Mouse (Mus musculus) gastrocnemius, postnatal 14 days (tissue): ENCODE measurements around the gene Mettl21c. TPM values are rescaled to one million over a fixed set of nuclear protein-coding genes. Genes with fewer than 3 reads are reported as not detected.
"Not testable (repeated sequence)": the region's sequence is repeated elsewhere in the genome, so short reads cannot be mapped to it uniquely, and the experiment has no call there.

Experiments
- DNase-seq: peaks from one replicate; pipeline ENCODE4 v3.0.0; 2021; ENCODE audit warnings: mixed read lengths
- intact Hi-C: fragments of 180-260 bp; cut with DNase I; formaldehyde crosslinking; loops from one replicate; pipeline ENCODE4 v1.15.1; 2025; ENCODE audit warnings: low total_unique reads
- long read RNA-seq, 2 experiments: library from polyadenylated mRNA; stranded (forward); transcript quantifications; one replicate each; pipeline ENCODE4 v2.0.0; 2021
- total RNA-seq, 2 experiments: library from RNA; stranded (reverse); gene quantifications; 2 replicates each; pipeline ENCODE4 v1.2.3; 2021

Gene Mettl21c
- 10 to 100 TPM; 53.9 to 62.2 TPM for total RNA-seq
- long read RNA-seq, experiment 1, transcript Mettl21c-202 (3 exons, 3,482 nt) = minor isoform, 5 of 43 reads
- long read RNA-seq, experiment 1, transcript Mettl21c-201 (5 exons, 1,086 nt) = major isoform, 12 of 43 reads
- long read RNA-seq, experiment 1, partial matches to known transcripts = 18 of 43 reads
- long read RNA-seq, experiment 1, other reads (novel, unspliced or antisense) = 8 of 43 reads
- long read RNA-seq, experiment 2, transcript Mettl21c-201 (5 exons, 1,086 nt) = major isoform, 16 of 47 reads
- long read RNA-seq, experiment 2, partial matches to known transcripts = 15 of 47 reads
- long read RNA-seq, experiment 2, other reads (novel, unspliced or antisense) = 13 of 47 reads

- DNase-seq = no peak
- intact Hi-C loops = no loop called here
These were observed at the start of gene Mettl21c for GRCm38 (mm10) chr1:44019934-44020333. TSS of gene Mettl21c (minus strand) at chr1:44020034.

- intact Hi-C loops = loop anchor here (5.0 to 10.0 kb wide), 2 partner anchors 162 to 310 kb away; no protein-coding TSS in a partner anchor
- DNase-seq = peak; percentile 23
These were observed 44.8 kb upstream of the Mettl21c start for GRCm38 (mm10) chr1:44064625-44065024.

- DNase-seq = no peak
- intact Hi-C loops = loop anchor here (5.0 to 10.0 kb wide), 2 partner anchors 161 to 309 kb away; no protein-coding TSS in a partner anchor
These were observed 43.6 kb upstream of the Mettl21c start for GRCm38 (mm10) chr1:44063439-44063838.

GRCm38 (mm10) chr1:44061836-44062235, 42.0 kb upstream of the Mettl21c start, which contains the start of gene Gm8251:
TSS of gene Gm8251 (minus strand) at chr1:44061936.
- intact Hi-C loops = loop anchor here (5.0 to 10.0 kb wide), 2 partner anchors 160 to 307 kb away; no protein-coding TSS in a partner anchor
- no peak for DNase-seq

- intact Hi-C loops = no loop called here
- DNase-seq = no peak
These were observed 38.0 kb upstream of the Mettl21c start for GRCm38 (mm10) chr1:44057805-44058204.

- no peak for DNase-seq
- intact Hi-C loops = loop anchor here (5.0 kb wide), 1 partner anchor 149 kb away; no protein-coding TSS in a partner anchor
These were observed 26.7 kb upstream of the Mettl21c start for GRCm38 (mm10) chr1:44046556-44046955.

GRCm38 (mm10) chr1:44045689-44046088, 25.9 kb upstream of the Mettl21c start:
- intact Hi-C loops = loop anchor here (5.0 kb wide), 1 partner anchor 148 kb away; no protein-coding TSS in a partner anchor
- DNase-seq = not testable (repeated sequence)

- DNase-seq = no peak
- intact Hi-C loops = no loop called here
These were observed 22.7 kb upstream of the Mettl21c start for GRCm38 (mm10) chr1:44042555-44042915.

GRCm38 (mm10) chr1:44041797-44042554, 22.1 kb upstream of the Mettl21c start:
- intact Hi-C loops = no loop called here
- DNase-seq = peak; percentile 50

- no peak for DNase-seq
- intact Hi-C loops = no loop called here
These were observed 13.1 kb upstream of the Mettl21c start for GRCm38 (mm10) chr1:44032948-44033347.

- no peak for DNase-seq
- intact Hi-C loops = no loop called here
These were observed 12.4 kb upstream of the Mettl21c start for GRCm38 (mm10) chr1:44032213-44032612.

- peak; percentile 23 for DNase-seq
- intact Hi-C loops = no loop called here
These were observed 7.8 kb upstream of the Mettl21c start for GRCm38 (mm10) chr1:44027651-44028050.

GRCm38 (mm10) chr1:44022656-44023055, 2.8 kb upstream of the Mettl21c start:
- intact Hi-C loops = no loop called here
- DNase-seq = peak; percentile 20

- intact Hi-C loops = no loop called here
- no peak for DNase-seq
These were observed 4.3 kb downstream of the Mettl21c start for GRCm38 (mm10) chr1:44015556-44015955.

- no peak for DNase-seq
- intact Hi-C loops = no loop called here
These were observed 15.3 kb downstream of the Mettl21c start for GRCm38 (mm10) chr1:44004513-44004912.

GRCm38 (mm10) chr1:43996914-43997589, 22.8 kb downstream of the Mettl21c start:
- intact Hi-C loops = no loop called here
- DNase-seq = no peak

GRCm38 (mm10) chr1:43971089-43971488, 48.7 kb downstream of the Mettl21c start:
- DNase-seq = no peak
- intact Hi-C loops = no loop called here

GRCm38 (mm10) chr1:43969361-43969760, 50.5 kb downstream of the Mettl21c start:
- intact Hi-C loops = no loop called here
- DNase-seq = no peak

- intact Hi-C loops = no loop called here
These were observed 53.1 kb downstream of the Mettl21c start for GRCm38 (mm10) chr1:43966756-43967155.

GRCm38 (mm10) chr1:43964381-43964780, 55.5 kb downstream of the Mettl21c start:
- no peak for DNase-seq
- intact Hi-C loops = no loop called here

More at GRCm38 (mm10) chr1:43966756-43967155, 53.1 kb downstream of the Mettl21c start:
- DNase-seq = no peak
